Mouse (Mus musculus): ENCODE measurements around the gene Haus3. TPM values are rescaled to one million over a fixed set of nuclear protein-coding genes. Genes with fewer than 3 reads are reported as not detected.

The Haus3 gene
- total and polyA plus RNA-seq, 2 experiments, result 0.27 to 3.9 TPM

DNA sequence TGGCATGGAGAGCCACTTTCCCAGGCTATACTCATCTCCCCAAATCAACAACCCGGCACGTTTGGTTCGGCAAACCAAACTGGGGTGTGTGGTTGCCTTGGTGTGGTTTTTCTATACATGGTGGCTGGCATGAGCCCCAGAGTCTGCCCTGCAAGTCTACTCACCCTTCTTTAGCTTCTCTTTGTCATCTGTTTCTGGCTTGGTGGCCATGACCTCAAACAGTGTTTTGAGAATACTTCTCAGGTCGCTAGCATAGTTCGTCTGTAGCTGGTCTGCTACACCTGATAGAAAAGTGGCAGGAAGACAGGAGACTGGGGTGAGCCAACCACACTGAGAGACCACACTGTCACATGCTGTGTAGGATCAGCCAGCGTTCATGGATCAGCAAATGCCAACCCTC lies 29.3 kb upstream of the Haus3 start:
- Histone ChIP-seq H3K9ac (ENCODE audit: low read depth, low read length) (no peak overlapping the region), H3K27ac (replicated peaks; ENCODE audit: insufficient read depth, low read depth, low read length) (no peak overlapping the region), H3K27me3 (ENCODE audit: control insufficient read depth, insufficient read depth, low read length) (no peaks in the 10 kb centered on the region), H3K4me3 (ENCODE audit: insufficient read depth, low read depth, low read length) (no peak overlapping the region), H3K36me3 (ENCODE audit: control insufficient read depth, insufficient read depth, low read length) (no peaks in the 10 kb centered on the region), H3K4me1 (ENCODE audit: control insufficient read depth, insufficient read depth, low read length) (no peaks in the 10 kb centered on the region; the same call in 1 of the 2 replicates), H3K79me2 (ENCODE audit: control insufficient read depth, insufficient read depth, low read length) (no peaks in the 10 kb centered on the region)
- WGBS, result 84% methylated on average over 6 of the region's 6 CpGs
- DNase-seq (ENCODE audit: extremely low read depth, low read depth, low spot score), result no peak
- no peak for TF ChIP-seq CTCF (IDR thresholded peaks at IDR 0.05; ENCODE audit: low read depth, low read length)
- no peak for TF ChIP-seq POLR2A (IDR thresholded peaks at IDR 0.05; ENCODE audit: extremely low read depth, insufficient read depth, low read length)

DNA sequence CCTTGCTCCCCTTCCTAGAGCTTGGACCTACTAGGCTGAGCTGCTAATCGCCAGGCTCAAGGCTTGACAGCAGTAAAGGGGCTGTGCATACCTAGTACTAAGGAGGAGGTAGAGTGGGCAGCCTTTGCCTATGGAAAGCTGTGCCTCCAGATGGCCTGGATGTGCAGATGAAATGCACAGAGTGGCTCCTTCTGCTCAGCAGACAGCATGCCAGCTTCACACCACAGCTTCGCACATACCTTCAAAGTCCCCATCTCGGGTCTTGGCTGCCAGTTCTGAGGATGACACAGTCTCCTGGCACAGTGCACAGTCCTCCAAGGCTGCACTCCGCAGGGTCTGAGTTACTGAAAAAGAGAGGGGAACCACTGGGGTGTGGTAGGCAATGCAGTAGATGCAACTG lies 27.9 kb upstream of the Haus3 start:
- Histone ChIP-seq H3K79me2 (ENCODE audit: control insufficient read depth, insufficient read depth, low read length) (no peaks in the 10 kb centered on the region), H3K36me3 (ENCODE audit: control insufficient read depth, insufficient read depth, low read length) (no peaks in the 10 kb centered on the region), H3K4me3 (ENCODE audit: insufficient read depth, low read depth, low read length) (no peak overlapping the region), H3K27me3 (ENCODE audit: control insufficient read depth, insufficient read depth, low read length) (no peaks in the 10 kb centered on the region), H3K27ac (replicated peaks; ENCODE audit: insufficient read depth, low read depth, low read length) (no peak overlapping the region), H3K4me1 (ENCODE audit: control insufficient read depth, insufficient read depth, low read length) (no peaks in the 10 kb centered on the region; the same call in 1 of the 2 replicates), H3K9ac (ENCODE audit: low read depth, low read length) (no peak overlapping the region)
- TF ChIP-seq CTCF (IDR thresholded peaks at IDR 0.05; ENCODE audit: low read depth, low read length), result no peak
- no peak for TF ChIP-seq POLR2A (IDR thresholded peaks at IDR 0.05; ENCODE audit: extremely low read depth, insufficient read depth, low read length)
- 72% methylated on average over 4 of the region's 4 CpGs for WGBS
- DNase-seq (ENCODE audit: extremely low read depth, low read depth, low spot score), result no peak

DNA sequence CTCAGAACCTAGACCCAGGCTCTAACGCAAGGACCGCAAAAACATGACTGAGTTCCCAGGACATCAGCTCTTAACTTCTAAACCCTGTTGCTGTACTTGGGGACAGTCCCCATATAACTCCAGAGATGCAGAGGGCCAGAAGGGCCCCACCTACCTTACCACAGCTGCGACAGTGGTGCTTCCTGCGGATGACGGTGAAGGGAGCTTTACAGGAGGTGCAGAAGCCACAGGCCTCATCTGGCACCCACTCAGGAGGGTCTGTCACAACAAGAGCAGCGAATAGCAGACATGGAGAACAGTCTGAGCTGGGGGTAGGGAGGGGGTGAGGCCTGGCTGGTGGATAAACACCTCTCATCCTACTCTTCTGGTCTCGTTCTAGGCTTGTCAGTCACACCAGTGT lies 27.1 kb upstream of the Haus3 start:
- Histone ChIP-seq H3K27me3 (ENCODE audit: control insufficient read depth, insufficient read depth, low read length) (no peaks in the 10 kb centered on the region), H3K4me3 (ENCODE audit: insufficient read depth, low read depth, low read length) (no peak overlapping the region), H3K79me2 (ENCODE audit: control insufficient read depth, insufficient read depth, low read length) (no peaks in the 10 kb centered on the region), H3K4me1 (ENCODE audit: control insufficient read depth, insufficient read depth, low read length) (no peaks in the 10 kb centered on the region), H3K36me3 (ENCODE audit: control insufficient read depth, insufficient read depth, low read length) (no peaks in the 10 kb centered on the region), H3K27ac (replicated peaks; ENCODE audit: insufficient read depth, low read depth, low read length) (no peak overlapping the region), H3K9ac (ENCODE audit: low read depth, low read length) (no peak overlapping the region)
- DNase-seq (ENCODE audit: extremely low read depth, low read depth, low spot score), result no peak
- TF ChIP-seq POLR2A (IDR thresholded peaks at IDR 0.05; ENCODE audit: extremely low read depth, insufficient read depth, low read length), result no peak
- no peak for TF ChIP-seq CTCF (IDR thresholded peaks at IDR 0.05; ENCODE audit: low read depth, low read length)
- 91% methylated on average over 7 of the region's 7 CpGs for WGBS

DNA sequence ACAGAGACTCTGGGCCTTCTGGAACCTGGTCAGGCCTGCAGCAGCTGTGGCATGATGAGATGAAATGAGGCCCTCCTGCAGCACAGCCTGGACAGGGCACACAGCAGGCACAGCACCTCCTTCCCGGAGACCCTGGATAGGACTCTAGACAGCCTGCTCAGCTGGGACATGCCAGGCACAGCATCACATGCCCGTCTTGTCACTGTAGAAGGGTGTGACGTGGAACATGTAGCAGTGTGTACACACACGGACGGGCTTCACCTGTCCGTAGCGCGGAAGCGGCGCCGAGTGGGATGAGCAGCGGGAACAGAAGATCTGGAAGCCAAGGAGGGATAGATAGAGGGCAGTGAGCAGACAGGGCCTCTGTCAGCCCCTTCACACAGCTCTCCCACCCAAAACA lies 26.5 kb upstream of the Haus3 start:
- Histone ChIP-seq H3K4me3 (ENCODE audit: insufficient read depth, low read depth, low read length) (no peak overlapping the region), H3K27me3 (ENCODE audit: control insufficient read depth, insufficient read depth, low read length) (no peaks in the 10 kb centered on the region), H3K9ac (ENCODE audit: low read depth, low read length) (no peak overlapping the region), H3K27ac (replicated peaks; ENCODE audit: insufficient read depth, low read depth, low read length) (no peak overlapping the region), H3K4me1 (ENCODE audit: control insufficient read depth, insufficient read depth, low read length) (no peaks in the 10 kb centered on the region), H3K36me3 (ENCODE audit: control insufficient read depth, insufficient read depth, low read length) (no peaks in the 10 kb centered on the region), H3K79me2 (ENCODE audit: control insufficient read depth, insufficient read depth, low read length) (no peaks in the 10 kb centered on the region)
- TF ChIP-seq CTCF (IDR thresholded peaks at IDR 0.05; ENCODE audit: low read depth, low read length), result no peak
- 96% methylated on average over 12 of the region's 12 CpGs for WGBS
- DNase-seq (ENCODE audit: extremely low read depth, low read depth, low spot score), result no peak

DNA sequence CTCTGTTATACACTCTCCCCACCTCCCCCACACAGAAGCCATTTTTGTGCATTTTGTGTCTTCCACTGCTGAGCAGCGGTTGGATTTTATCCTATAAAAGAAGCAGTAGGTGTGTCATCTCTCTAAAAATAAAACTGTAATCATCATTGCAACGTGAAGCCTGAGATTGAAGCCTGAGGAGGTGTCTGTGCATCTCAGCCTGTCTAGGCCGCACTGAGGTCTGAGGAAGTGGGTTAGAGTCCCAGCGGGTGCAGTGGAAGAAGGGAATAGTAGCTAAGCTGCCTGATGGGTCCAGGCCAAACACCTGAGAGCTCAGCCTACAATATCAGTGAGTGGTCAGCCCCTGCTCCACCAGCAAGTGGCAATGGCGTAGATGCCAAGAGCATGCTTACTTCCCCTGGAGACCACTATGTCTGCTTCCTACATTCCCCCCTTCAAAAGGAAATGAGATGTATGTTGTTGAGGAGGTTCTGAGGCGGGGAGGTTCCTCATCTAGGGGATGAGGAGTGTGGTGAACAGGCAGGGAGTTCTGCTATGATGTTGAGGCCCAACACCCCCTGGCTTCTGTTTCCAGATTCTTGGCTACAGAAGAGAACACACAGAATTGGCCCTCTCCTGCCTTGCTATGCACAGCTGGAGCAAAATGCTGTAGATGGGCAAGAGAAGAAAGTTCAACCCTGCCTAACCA lies 25.8 kb upstream of the Haus3 start:
- no peaks in the 10 kb centered on the region for H3K4me1 ChIP-seq (ENCODE audit: control insufficient read depth, insufficient read depth, low read length)
- no peaks in the 10 kb centered on the region for H3K79me2 ChIP-seq (ENCODE audit: control insufficient read depth, insufficient read depth, low read length)
- 85% methylated on average over 6 of the region's 6 CpGs for WGBS
- no peak overlapping the region for H3K4me3 ChIP-seq (ENCODE audit: insufficient read depth, low read depth, low read length)
- H3K27ac ChIP-seq (replicated peaks; ENCODE audit: insufficient read depth, low read depth, low read length), result no peak overlapping the region
- DNase-seq (ENCODE audit: extremely low read depth, low read depth, low spot score), result no peak
- no peaks in the 10 kb centered on the region for H3K36me3 ChIP-seq (ENCODE audit: control insufficient read depth, insufficient read depth, low read length)
- no peak overlapping the region for H3K9ac ChIP-seq (ENCODE audit: low read depth, low read length)
- H3K27me3 ChIP-seq (ENCODE audit: control insufficient read depth, insufficient read depth, low read length), result no peaks in the 10 kb centered on the region
- TF ChIP-seq CTCF (IDR thresholded peaks at IDR 0.05; ENCODE audit: low read depth, low read length) (no peak), POLR2A (IDR thresholded peaks at IDR 0.05; ENCODE audit: extremely low read depth, insufficient read depth, low read length) (no peak)

DNA sequence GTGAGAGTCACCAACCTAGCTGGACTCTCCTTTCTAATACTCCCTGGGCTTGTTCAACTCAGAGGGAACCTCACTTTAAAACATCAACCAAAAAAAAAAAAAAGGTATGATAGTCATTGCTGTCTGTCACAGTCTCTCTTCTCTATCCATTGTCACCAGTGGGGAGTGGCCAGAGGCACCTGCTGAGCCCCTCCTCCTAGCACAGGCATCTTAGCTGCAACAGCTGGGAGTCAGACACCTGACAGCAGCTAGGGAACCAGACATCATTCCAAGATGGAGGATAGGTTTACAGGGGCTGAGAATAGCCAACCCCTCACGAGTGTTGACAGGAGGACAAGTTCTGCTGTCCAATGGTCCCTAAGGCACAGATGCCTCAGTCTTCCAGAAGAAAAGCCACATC lies 25.1 kb upstream of the Haus3 start:
- Histone ChIP-seq H3K79me2 (ENCODE audit: control insufficient read depth, insufficient read depth, low read length) (no peaks in the 10 kb centered on the region), H3K27me3 (ENCODE audit: control insufficient read depth, insufficient read depth, low read length) (no peaks in the 10 kb centered on the region), H3K27ac (replicated peaks; ENCODE audit: insufficient read depth, low read depth, low read length) (no peak overlapping the region), H3K36me3 (ENCODE audit: control insufficient read depth, insufficient read depth, low read length) (no peaks in the 10 kb centered on the region), H3K4me1 (ENCODE audit: control insufficient read depth, insufficient read depth, low read length) (no peaks in the 10 kb centered on the region), H3K9ac (ENCODE audit: low read depth, low read length) (no peak overlapping the region), H3K4me3 (ENCODE audit: insufficient read depth, low read depth, low read length) (no peak overlapping the region)
- 68% methylated on average over 1 of the region's 1 CpGs for WGBS
- TF ChIP-seq POLR2A (IDR thresholded peaks at IDR 0.05; ENCODE audit: extremely low read depth, insufficient read depth, low read length) (no peak), CTCF (IDR thresholded peaks at IDR 0.05; ENCODE audit: low read depth, low read length) (no peak)
- DNase-seq (ENCODE audit: extremely low read depth, low read depth, low spot score), result no peak
